Mouse (Mus musculus) heart, postnatal 10 days (tissue): Measurements from ENCODE around the gene Slc2a8. TPM values are rescaled to one million over a fixed set of nuclear protein-coding genes. Genes with fewer than 3 reads are reported as not detected.

Experiments used
- DNase-seq, 2 experiments: peaks; one replicate each; pipeline ENCODE4 v3.0.0; 2021
- intact Hi-C: fragments of 180-260 bp; cut with DNase I; formaldehyde crosslinking; loops from one replicate; pipeline ENCODE4 v1.15.1; 2025
- total RNA-seq, 2 experiments: library from RNA; stranded (reverse); gene quantifications; 2 replicates each; pipeline ENCODE4 v1.2.3; 2021

Slc2a8 gene
- total RNA-seq, 2 experiments from 2014 or later: 17.3 to 17.9 TPM

- DNase-seq: peak; percentile 40 to 64
- intact Hi-C loops: no loop called here
These were observed 42.5 kb downstream of the Slc2a8 start for GRCm38 (mm10) chr2:32939418-32939817.

- no peak for DNase-seq
- intact Hi-C loops: no loop called here
These were observed 43.1 kb downstream of the Slc2a8 start for GRCm38 (mm10) chr2:32938741-32939140.

- intact Hi-C loops: no loop called here
- no peak for DNase-seq
These were observed 50.2 kb downstream of the Slc2a8 start for GRCm38 (mm10) chr2:32931730-32932129.

- DNase-seq: no peak
- intact Hi-C loops: loop anchor here (1.0 to 5.0 kb wide), 3 partner anchors 65 to 152 kb away; partner anchors contain the start of genes Ptrh1 and Ttc16
These were observed 52.7 kb downstream of the Slc2a8 start for GRCm38 (mm10) chr2:32928947-32929829.

- peak; percentile 80 to 89 for DNase-seq
These were observed 53.5 kb downstream of the Slc2a8 start for GRCm38 (mm10) chr2:32928235-32928946.

GRCm38 (mm10) chr2:32927624-32928234 lies 54.2 kb downstream of the Slc2a8 start:
- intact Hi-C loops: loop anchor here (1.0 to 5.0 kb wide), 3 partner anchors 63 to 150 kb away; partner anchors contain the start of genes Ptrh1 and Ttc16
- no peak for DNase-seq

More at GRCm38 (mm10) chr2:32928235-32928946, 53.5 kb downstream of the Slc2a8 start:
- intact Hi-C loops: loop anchor here (1.0 to 5.0 kb wide), 3 partner anchors 64 to 151 kb away; partner anchors contain the start of genes Ptrh1 and Ttc16

- DNase-seq: no peak
- intact Hi-C loops: loop anchor here (5.0 kb wide), 1 partner anchor 149 kb away; the partner anchor contains the start of genes Ptrh1 and Ttc16
These were observed 55.4 kb downstream of the Slc2a8 start for GRCm38 (mm10) chr2:32926330-32927075.

GRCm38 (mm10) chr2:32924306-32924844 lies 57.5 kb downstream of the Slc2a8 start:
- intact Hi-C loops: loop anchor here (5.0 kb wide), 1 partner anchor 132 kb away; no protein-coding TSS in a partner anchor
- DNase-seq: no peak

- DNase-seq: no peak
- intact Hi-C loops: loop anchor here (5.0 kb wide), 1 partner anchor 131 kb away; no protein-coding TSS in a partner anchor
These were observed 58.2 kb downstream of the Slc2a8 start for GRCm38 (mm10) chr2:32923551-32924250.

Other genes starting within 250 kb of the Slc2a8 start
- not detected for gene 6330409D20Rik, start 241.1 kb downstream of the Slc2a8 start, total RNA-seq
- gene Tor2a, start 224.8 kb downstream of the Slc2a8 start, total RNA-seq: 10 to 100 TPM; 14.4 to 16.4 TPM
- gene Ttc16, start 206.4 kb downstream of the Slc2a8 start, total RNA-seq: not detected
- 1 to 10 TPM; 1.7 to 3.3 TPM for gene Ptrh1, start 206.3 kb downstream of the Slc2a8 start, total RNA-seq
- under 1 TPM in 1 of 2 experiments, not detected in 1; 0.14 TPM for gene Cfap157, start 197.7 kb downstream of the Slc2a8 start, total RNA-seq
- gene Stxbp1, start 134.8 kb downstream of the Slc2a8 start, total RNA-seq: 10 to 100 TPM; 25.4 to 25.7 TPM
- 10 to 100 TPM; 40.4 to 46.2 TPM for gene Fam129b, start 106.0 kb downstream of the Slc2a8 start, total RNA-seq
- gene Rpl12, start 20.5 kb downstream of the Slc2a8 start, total RNA-seq: 100 to 1,000 TPM in 1 of 2 experiments, 10 to 100 TPM in 1; 94.4 to 121 TPM
- 10 to 100 TPM; 10.7 to 16.2 TPM for gene Lrsam1, start 20.5 kb downstream of the Slc2a8 start, total RNA-seq
- 1 to 10 TPM; 9.2 to 9.9 TPM for gene Garnl3, start 149.6 kb upstream of the Slc2a8 start, total RNA-seq
- 100 to 1,000 TPM; 135 to 141 TPM for gene Angptl2, start 234.0 kb upstream of the Slc2a8 start, total RNA-seq